Mouse (Mus musculus) telencephalon, adult 2 months (tissue): ENCODE measurements around the gene Lmo1.
"Not testable (repeated sequence)": the region's sequence is repeated elsewhere in the genome, so short reads cannot be mapped to it uniquely, and the experiment has no call there.

ENCODE experiments used
- DNase-seq: peaks from one replicate; pipeline ENCODE4 v3.0.0-alpha.2; 2011; ENCODE audit warnings: low read depth, low spot score

The Lmo1 gene

GRCm38 (mm10) chr7:109115488-109115887 is 59.5 kb downstream of the Lmo1 start:
- not testable (repeated sequence) for DNase-seq

- no peak for DNase-seq
Observed at GRCm38 (mm10) chr7:109114950-109115349, 60.1 kb downstream of the Lmo1 start.

- DNase-seq = peak; percentile 74
Observed at GRCm38 (mm10) chr7:109111000-109111399, 64.0 kb downstream of the Lmo1 start.

GRCm38 (mm10) chr7:109104894-109105293 is 70.1 kb downstream of the Lmo1 start:
- DNase-seq = no peak

GRCm38 (mm10) chr7:109101167-109101566 is 73.8 kb downstream of the Lmo1 start:
- no peak for DNase-seq

- no peak for DNase-seq
Observed at GRCm38 (mm10) chr7:109098145-109099018, 76.6 kb downstream of the Lmo1 start.

- DNase-seq = peak; percentile 27
Observed at GRCm38 (mm10) chr7:109097203-109097602, 77.8 kb downstream of the Lmo1 start.

- DNase-seq = no peak
Observed at GRCm38 (mm10) chr7:109096618-109097017, 78.4 kb downstream of the Lmo1 start.

GRCm38 (mm10) chr7:109094294-109094693 is 80.7 kb downstream of the Lmo1 start:
- no peak for DNase-seq

GRCm38 (mm10) chr7:109091316-109091715 is 83.7 kb downstream of the Lmo1 start:
- DNase-seq = not testable (repeated sequence)
